Mouse (Mus musculus) limb, embryonic 12.5 days (tissue): ENCODE data around the gene Ntng1. TPM values are rescaled to one million over a fixed set of nuclear protein-coding genes. Genes with fewer than 3 reads are reported as not detected.

Experiments used
- polyA plus RNA-seq: library from polyadenylated mRNA; unstranded; fragments of >200 nt; fragmentation: Nextera tagmentation; extraction: Ambion mirVana; gene quantifications from 2 replicates; pipeline ENCODE4 v1.2.1, GENCODE M21; 2016

The Ntng1 gene
- polyA plus RNA-seq, 1 experiment from 2014 or later, result 4.5 TPM

Other genes with a start within 250 kb of the Ntng1 start
- gene Prmt6, start 107.0 kb upstream of the Ntng1 start, polyA plus RNA-seq, result 34.2 and 37.8 TPM in 2 replicates